Mouse (Mus musculus) gastrocnemius, postnatal 36 days (tissue): ENCODE measurements around the gene Pde4b. TPM values are rescaled to one million over a fixed set of nuclear protein-coding genes. Genes with fewer than 3 reads are reported as not detected.
"Not testable (repeated sequence)": the region's sequence is repeated elsewhere in the genome, so short reads cannot be mapped to it uniquely, and the experiment has no call there.

Experiments
- DNase-seq, 2 experiments: peaks; one replicate each; pipeline ENCODE4 v3.0.0; 2022
- intact Hi-C: fragments of 180-260 bp; cut with DNase I; formaldehyde crosslinking; loops from one replicate; pipeline ENCODE4 v1.15.1; 2025
- total RNA-seq, 2 experiments: library from RNA; stranded (reverse); gene quantifications; 2 replicates each; pipeline ENCODE4 v1.2.3; 2021

Gene Pde4b
- total RNA-seq, 2 experiments from 2014 or later: 41.3 to 44.3 TPM

DNA sequence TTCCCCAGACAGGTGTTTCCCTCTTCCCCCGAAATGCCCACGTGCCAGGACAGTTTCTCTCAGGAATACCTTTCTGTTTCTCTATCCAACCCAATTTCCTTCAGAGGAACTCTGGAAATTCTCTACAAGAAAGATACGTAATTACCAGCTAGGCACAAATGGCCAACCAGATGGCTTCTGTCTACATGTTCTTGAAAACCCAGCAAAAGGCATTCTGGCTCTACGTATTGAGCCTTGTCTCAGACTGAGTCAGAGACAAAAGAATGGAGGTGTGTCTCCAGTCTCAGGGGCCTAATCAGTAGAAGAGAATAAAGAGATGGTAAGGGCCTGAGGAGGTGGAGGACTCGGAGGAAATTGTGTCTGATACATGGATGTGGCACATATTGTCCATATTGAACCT, 356.2 kb downstream of the Pde4b start:
- no peak for DNase-seq
- intact Hi-C loops: no loop called here

DNA sequence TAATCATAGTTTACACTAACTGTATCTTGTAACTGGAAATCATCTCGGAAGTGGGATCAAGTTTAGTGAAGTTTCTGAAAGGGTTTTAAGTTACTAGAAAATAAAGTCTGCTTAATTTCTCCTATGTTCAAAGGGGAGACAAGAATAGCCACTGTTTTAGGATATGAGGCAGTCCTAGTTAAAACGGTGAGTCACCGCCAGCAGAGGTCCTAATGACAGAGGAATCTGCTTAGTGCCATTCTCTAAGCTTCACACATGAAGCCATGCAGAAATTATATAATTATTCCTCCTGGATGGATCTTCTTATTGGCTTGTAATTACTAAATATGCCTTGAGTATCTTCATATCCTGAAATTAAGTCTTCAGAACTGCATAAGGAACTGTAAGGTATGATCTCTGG, 357.2 kb downstream of the Pde4b start:
- DNase-seq: no peak
- intact Hi-C loops: no loop called here

DNA sequence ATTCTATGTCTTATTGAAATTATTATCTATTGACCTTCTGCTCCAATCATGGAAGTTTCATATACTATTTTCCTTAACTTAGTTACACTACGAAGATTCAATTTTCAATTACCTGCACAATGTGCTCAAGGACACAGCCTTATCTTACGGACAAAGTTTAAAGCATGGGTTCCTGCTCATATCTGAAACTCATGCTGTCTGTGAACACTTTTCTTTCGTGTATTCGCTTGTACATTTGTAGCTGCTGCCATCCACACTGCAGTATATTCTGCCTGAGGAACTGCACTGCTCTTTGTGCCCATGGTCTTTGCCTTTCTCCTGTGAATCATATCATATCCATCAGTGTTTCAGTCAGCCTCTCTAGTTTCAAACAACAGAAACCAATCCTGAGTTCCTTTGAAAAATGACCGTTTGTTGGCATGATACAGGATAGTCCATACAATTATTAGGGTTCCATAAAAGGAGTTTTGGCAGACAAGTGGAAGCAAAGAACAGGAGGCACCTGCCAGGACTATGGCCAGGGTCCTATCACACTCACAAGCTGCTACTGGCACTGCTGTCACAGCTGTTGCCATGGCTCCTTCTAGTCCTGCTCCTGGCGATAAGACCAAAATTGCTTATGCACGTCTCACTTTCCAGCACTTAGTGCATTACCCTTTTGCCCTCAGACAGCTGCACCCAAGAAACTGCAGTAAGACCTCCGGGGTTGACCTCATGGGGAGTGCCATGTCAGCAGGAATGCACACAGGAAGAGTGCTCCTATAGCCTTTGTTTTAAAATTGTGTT, 359.0 kb downstream of the Pde4b start:
- no peak for DNase-seq
- intact Hi-C loops: no loop called here

DNA sequence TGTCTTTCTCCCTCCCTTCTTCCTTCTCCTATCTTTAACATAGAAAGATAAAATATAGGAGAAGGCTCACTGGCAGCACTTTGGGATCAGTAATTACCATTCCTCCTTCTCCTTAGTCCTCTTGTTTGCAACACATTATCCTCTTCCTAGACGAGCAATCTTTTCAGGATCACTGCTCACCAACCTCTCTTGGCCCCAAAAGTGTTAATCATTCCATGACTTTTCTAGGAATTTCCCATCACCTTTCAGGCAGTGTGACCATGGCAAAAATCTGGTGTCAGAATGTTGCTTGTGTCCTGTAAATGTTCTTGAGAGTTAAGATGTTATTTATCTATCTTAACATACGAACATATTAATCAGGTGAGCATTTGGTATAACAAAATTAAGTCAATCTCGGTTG, 369.1 kb downstream of the Pde4b start:
- DNase-seq: no peak
- intact Hi-C loops: no loop called here

DNA sequence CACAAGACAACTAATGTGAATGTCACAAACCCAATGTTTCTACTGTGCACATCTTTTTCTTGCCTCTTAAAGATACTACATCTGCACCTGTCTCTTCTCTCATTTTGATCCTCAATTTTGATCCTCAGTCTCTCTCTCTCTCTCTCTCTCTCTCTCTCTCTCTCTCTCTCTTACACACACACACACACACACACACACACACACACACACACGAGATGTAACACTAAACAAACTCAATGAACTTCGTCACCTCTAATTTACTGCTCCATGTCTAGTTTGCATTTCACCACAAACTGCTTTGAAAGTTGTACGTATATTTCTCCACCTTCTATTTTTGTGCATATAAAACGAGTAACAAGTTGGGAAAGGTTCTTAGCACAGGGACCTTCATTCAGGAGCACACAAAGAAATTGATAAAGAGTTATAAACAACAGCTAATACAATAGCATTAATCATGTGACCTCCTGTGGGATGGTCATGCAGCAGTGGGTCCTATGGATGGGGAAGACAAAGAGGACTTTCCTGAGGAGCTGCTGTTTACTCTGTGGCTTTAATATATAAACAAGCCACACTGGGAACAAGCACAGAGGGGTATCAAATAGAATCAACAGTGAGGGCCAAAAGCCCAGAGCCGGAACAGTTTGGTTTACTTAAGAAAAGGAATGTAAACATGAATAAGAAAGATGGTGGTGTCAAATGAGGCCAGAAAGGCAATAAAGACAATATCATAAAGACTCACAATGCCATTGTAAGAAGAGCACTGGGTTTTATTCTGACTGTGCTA, 372.1 kb downstream of the Pde4b start:
- intact Hi-C loops: no loop called here
- no peak for DNase-seq

DNA sequence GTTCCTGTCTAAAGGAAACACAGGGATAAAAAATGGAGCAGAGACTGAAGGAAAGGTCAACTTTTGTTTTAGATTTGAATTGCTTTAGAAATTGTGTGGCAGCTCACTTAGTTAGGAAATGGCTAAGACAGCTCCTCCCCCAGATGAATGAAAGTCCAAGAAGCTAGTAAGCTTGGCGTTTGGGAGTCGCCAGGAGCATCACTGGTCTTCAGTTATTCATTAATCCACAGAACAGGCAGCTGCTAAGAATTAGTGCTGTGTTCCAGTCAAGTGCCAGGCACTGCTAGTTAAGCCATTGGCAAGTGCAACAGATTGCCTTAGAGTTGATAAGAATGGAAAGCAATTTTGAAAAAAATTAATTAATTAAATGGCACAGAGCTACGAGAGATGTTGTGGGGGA, 390.8 kb downstream of the Pde4b start:
- intact Hi-C loops: loop anchor here (2.0 kb wide), 1 partner anchor 251 kb away; no protein-coding TSS in a partner anchor
- DNase-seq: no peak

DNA sequence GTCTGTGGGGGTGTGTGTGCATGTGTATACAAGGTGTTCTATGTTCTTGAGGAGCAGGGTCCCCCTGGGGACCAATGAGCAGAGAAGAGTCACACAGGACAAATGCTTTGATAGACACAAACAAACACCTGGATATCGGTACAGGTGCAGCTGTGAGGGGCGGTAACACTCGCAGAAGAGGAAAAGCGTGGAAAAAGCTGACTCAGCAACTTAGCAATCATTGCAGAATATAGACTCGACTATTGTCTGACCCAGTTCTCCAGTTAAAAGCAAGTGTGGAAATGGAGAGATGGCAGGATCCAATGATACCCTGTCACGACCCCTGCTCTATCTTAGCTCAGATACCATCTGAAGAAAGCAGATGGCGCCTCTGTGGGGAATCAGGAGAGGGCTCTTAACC, 391.5 kb downstream of the Pde4b start:
- intact Hi-C loops: loop anchor here (2.0 kb wide), 1 partner anchor 252 kb away; no protein-coding TSS in a partner anchor
- no peak for DNase-seq

DNA sequence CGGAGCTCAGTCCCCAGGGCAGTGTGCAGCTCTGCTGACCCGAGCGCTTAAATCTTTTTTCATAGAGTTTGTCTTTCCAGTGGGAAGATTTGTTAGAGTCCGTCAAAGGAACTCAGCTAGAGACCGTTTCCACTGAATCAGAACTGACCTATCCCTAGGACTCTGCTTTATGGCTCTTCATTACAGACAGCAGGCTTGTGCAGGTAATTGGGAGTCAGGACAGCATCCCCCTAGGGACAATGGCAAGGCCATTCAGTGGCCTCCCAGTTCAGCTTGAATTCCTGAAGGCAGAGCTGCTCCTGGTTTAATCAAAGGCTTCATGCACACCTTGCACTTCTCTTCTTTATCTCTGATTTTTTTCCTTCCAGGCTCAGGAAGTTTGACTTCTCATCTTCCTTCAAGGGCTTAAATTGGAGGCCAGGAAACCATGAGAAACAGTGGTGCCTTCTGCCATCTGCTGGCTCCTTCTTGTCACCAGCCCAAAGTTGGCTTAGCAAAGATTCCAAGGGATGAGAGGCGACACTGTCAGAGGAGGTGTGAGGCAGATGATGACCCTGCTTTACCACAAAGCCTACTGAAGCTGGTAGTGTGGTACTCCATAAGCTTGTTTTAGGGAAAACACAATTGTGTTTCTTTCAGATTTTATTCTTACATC, 393.6 kb downstream of the Pde4b start:
- DNase-seq: no peak
- intact Hi-C loops: loop anchor here (10.0 kb wide), 1 partner anchor 494 kb away; the partner anchor contains the start of gene Tctex1d1

DNA sequence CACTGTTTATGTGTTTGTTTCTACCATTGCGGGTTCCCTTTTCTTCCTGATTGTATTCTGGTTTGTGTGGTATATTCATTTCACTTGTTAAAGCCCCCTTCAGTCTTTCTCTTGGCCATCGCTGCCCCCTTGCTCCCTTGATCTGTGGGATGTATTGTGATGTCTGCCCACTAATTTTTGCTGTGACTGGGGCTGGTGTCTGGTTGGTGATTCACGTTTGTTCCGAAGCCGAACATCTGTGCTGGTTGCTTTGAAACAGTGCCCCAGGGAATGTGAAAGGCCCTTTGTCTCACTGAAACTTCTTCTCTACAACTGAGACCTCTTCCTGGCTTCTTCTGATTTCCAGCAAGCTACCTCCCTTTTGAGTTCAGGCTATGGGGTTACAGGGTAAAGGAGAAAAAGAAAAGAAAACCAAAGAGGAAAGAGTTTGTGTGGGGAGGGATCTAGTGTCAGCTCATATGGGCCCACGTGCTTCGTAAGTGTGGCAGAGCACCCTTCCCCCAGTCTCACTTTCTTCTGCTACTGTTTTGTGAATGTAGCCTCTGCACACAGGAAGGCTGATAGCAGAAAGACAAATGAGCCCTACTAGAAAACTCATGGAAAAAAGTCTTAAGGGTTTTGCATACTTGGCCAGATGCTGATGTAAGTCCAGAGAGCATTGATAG, 396.1 kb downstream of the Pde4b start:
- DNase-seq: no peak
- intact Hi-C loops: loop anchor here (10.0 kb wide), 1 partner anchor 491 kb away; the partner anchor contains the start of gene Tctex1d1

DNA sequence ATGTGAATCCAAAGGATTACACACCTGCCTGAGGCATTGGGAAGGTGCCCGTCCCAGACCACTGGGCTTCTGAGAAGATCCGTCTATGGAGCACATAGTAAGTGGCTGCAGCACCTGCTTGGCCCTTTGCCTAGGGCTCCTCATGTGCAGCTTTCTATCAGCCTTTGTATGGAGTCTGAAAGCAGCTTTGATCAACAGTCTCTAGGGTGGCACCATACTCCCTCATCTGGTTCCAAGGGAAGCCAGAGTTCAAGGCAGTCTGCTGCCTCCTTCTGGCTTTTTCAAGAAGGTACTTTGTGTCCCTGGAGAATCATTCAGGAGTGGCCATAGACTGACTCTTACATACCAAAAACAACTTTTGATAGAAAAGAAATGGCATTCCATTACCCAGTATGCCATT, 397.4 kb downstream of the Pde4b start:
- intact Hi-C loops: loop anchor here (10.0 kb wide), 1 partner anchor 490 kb away; the partner anchor contains the start of gene Tctex1d1
- no peak for DNase-seq

DNA sequence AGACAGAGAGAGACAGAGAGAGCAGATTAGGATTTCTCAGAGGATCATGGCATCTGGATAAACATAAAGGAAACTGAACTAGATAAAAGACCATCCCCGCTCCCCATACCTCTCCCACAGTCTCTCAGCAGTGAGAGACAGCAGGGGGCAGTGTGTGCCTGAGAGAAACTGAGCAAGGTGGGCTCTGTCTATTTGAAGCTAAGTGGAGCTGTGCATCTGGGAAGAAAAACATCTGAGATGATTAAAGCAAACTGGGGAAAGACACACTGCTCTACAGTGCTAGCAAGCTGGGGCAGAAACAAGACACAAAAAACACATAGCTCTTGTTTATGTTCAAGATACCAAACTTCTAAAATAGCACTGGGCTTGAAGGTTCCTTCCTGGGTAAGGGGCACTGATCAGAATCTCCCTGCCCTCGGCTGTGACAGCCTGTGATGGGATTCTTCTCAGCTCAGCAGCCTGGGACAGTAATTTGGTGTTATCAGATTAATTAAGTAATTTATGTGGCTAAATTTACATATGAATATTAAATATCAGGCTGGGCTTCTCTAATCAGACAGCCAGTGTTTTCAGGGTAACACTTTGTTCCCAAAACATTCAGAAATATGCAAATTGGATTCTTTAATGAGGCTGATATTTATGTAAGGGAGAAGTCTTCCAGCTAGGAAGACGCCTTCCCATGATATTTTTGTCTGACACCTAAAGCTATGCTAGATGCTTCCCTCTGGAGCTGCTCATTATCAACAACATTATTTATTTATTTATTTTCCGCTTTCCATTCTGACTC, 399.0 kb downstream of the Pde4b start:
- intact Hi-C loops: loop anchor here (10.0 kb wide), 1 partner anchor 488 kb away; the partner anchor contains the start of gene Tctex1d1
- DNase-seq: no peak

DNA sequence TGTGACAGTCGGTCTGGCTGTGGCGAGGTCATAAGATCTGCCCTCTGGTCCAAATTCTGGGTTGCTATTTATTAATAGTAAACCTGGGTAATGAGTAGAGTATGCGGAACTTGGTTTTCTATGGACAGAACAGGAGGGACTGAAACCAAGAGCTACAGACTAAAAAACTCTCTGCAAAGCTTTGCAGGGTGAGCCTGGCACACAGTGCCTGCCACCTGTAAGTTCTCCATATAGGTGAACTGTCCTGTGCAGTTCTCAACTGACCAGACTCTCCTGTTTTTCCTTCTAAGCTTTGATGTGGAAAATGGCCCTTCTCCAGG, 399.5 kb downstream of the Pde4b start:
- intact Hi-C loops: loop anchor here (10.0 kb wide), 1 partner anchor 488 kb away; the partner anchor contains the start of gene Tctex1d1
- DNase-seq: no peak

DNA sequence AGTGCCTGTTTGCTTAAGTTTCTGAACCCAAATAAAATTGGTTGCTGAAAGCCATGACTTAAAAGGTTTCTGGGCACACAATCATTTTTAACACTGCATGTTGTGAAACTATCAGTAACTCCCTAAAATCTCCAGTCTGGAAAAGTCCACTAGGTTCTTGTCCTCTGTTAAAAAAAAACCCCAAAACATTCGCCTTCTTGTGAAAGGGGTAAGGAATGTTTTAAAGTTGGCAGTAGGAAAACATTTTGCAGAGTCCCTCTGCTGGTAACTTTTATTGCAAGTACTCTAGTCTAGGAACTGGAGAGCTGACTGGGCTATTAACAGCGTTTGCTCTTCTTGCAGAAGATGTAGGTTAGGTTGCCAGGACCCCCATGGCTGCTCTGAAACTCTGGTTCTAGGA, 400.7 kb downstream of the Pde4b start:
- intact Hi-C loops: loop anchor here (10.0 kb wide), 1 partner anchor 487 kb away; the partner anchor contains the start of gene Tctex1d1

DNA sequence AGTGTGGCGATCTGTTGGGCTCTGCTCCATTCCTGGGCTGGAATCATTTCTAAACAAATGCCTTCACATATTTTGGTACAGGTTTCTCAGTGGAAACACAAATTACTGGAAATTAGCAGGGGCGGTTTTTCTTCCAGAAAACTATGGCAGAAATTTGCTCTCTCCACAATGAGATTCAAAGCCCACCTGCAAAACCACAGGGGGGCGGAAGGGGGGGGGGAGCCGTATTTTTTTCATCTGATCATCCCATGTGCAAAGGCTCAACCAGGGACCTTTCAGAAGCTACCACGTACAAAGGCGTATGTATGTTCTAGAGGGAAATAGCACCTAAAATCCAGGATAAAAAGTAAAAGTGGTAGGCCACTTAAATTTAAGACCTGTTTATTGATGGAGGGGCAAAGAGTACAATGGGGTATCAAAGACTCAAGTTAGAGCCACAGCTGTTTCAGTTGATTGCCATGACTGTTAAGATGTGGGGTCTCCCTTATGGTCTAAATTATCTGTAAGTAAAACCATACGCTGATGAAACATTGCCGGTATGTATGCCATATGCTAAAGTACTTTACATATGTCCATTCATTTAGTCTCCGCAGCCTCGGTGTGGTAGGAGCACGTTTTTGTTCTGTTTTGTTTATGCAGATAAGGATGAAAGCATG, 404.3 kb downstream of the Pde4b start:
- intact Hi-C loops: no loop called here

More for the DNA sequence above, 400.7 kb downstream of the Pde4b start:
- DNase-seq: no peak

DNA sequence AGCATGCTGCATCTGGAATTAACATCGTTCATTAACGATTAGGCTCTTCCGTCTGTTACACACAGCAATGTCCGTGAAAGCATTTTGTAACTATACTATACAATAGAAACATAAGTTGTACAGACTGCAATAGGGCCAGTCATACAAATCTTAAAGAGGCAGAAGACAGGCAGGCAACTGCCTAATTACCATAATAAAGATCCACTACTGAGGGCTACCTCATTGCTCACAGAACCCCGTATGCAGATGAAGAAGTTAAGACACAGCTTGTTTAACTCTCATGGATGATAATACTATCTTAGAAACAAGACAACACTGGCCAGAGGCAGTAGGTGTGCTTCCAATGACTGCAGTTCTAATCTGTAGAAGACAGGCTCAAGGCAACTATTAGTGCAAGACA, 405.6 kb downstream of the Pde4b start:
- DNase-seq: no peak
- intact Hi-C loops: loop anchor here (1.0 kb wide), 1 partner anchor 163 kb away; no protein-coding TSS in a partner anchor

More for the DNA sequence above, 404.3 kb downstream of the Pde4b start:
- DNase-seq: no peak

DNA sequence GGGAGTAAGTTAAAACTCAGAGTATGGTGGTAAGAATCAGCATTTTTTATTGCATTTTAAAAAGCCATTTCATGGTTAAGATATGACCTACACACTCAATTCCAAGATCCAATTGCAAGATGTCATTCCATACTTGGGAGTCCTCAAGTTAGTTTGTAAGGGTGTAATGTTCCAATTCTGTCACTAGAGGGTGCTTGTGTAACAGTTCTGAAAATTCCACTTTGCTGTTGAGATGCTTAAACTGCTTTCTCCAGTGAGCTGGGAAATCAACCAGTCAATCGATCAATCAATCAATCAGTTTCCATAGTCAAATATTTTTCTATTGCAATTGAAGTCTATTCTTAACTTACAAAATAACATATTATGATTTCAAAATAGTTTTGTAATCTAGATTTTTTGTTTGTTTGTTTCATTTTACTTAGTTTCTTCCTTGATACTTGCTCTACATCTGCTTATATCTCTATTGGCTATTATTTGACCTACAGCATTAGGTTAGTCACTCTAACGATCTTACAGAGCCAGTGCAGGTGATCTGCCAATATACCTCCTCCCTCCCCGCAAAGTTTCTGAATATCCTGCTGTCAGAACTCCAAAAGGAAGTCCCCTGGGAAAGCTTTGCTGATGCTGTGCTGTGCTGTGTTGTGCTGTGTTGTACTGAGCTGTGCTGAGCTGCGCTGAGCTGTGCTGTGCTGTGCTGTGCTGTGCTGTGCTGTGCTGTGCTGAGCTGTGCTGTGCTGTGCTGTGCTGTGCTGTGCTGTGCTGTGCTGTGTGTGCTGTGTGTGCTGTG, 406.2 kb downstream of the Pde4b start:
- DNase-seq: no peak

DNA sequence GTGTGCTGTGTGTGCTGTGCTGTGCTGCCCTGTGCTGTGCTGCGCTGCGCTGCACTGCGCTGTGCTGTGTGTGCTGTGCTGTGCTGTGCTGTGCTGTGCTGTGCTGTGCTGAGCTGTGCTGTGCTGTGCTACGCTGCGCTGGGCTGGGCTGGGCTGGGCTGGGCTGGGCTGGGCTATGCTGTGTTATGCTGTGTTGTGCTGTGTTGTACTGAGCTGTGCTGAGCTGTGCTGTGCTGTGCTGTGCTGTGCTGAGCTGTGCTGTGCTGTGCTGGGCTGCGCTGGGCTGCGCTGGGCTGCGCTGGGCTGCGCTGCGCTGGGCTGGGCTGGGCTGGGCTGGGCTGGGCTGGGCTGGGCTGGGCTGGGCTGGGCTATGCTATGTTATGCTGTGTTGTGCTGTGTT, 406.9 kb downstream of the Pde4b start:
- intact Hi-C loops, DNase-seq: not testable (repeated sequence)

More for the DNA sequence above, 406.2 kb downstream of the Pde4b start:
- intact Hi-C loops: loop anchor here (1.0 kb wide), 1 partner anchor 163 kb away; no protein-coding TSS in a partner anchor

DNA sequence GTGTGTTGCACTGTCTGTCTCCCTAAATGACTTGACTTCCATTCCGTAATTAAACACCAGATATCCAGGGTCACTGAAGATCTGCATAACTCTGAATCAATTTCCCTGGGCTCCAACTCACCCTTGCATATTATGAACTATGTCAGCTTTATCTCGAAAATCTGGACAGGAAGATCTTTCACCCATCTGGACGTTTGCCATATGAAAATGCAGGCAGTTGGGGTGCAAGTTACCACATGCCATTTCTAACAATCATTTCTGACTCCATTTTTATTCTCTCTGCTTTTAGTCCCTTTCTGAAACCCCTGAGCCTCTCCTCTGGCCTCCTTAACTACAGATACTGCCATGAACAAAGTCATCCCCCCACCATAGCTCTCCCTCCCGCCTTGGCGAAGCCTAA, 407.7 kb downstream of the Pde4b start:
- no peak for DNase-seq
- intact Hi-C loops: no loop called here
